Mouse (Mus musculus): ENCODE results near the gene Ern1.

DNA sequence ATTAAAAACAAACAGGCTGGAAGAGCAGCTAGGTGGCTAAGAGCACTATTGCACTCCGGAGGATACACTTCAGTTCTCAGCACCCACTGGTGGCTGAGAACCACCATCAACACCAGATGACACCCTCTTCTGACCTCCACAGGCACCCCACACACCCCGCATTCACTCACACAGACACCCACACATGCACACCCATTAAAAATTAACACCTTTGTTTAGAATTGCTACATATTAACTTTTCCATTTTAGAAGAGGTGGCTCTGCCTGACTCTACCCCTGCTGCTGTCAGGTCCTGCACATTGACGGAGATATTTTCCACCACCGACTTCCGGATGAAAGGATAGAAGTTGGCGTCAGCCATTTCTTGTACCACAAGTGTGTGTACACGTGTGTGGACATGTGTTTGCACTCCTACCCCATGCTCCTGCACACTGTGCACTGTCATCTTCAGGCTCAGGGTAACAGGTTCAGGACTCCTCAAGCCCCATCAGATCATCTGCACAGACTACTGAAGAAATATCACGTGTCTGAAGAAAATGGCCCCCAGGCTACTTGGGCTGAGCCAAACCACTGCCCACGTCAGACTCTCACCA is 48.1 kb upstream of the Ern1 start:
- TF ChIP-seq HCFC1 (IDR thresholded peaks at IDR 0.05; ENCODE audit: borderline replicate concordance, insufficient read depth, low read length) (no peak), ZNF384 (IDR thresholded peaks at IDR 0.05; ENCODE audit: low read depth, low read length) (no peak)
